Mouse (Mus musculus): ENCODE measurements at regions not wholly inside any gene's neighbourhood (a gene's known extent, or its start where the extent isn't known, plus 50 kb on each side); places are given as distances from the start of the nearest gene placed in this dataset.

- Histone ChIP-seq H3K4me3 (ENCODE audit: low read depth, low read length) (no peak overlapping the region), H3K9me3 (ENCODE audit: control insufficient read depth, low read length) (no peaks in the 10 kb centered on the region), H3K27me3 (ENCODE audit: control insufficient read depth, insufficient read depth, low read length) (no peaks in the 10 kb centered on the region), H3K27ac (replicated peaks) (no peak overlapping the region), H3K4me1 (replicated peaks; ENCODE audit: control insufficient read depth, insufficient read depth) (no peaks in the 10 kb centered on the region), H3K36me3 (ENCODE audit: control insufficient read depth, insufficient read depth, low read length) (no peaks in the 10 kb centered on the region), H3K9ac (ENCODE audit: low read length) (no peak overlapping the region), H3K4me2 (replicated peaks; ENCODE audit: low read depth) (no peak overlapping the region)
- DNase-seq (ENCODE audit: low spot score) (no peak), ATAC-seq (ENCODE audit: low FRiP score, low TSS enrichment) (no peak)
- 12% methylated on average over 10 of the region's 10 CpGs for WGBS
- TF ChIP-seq CTCF (IDR thresholded peaks at IDR 0.05; ENCODE audit: low read depth) (no peak), EP300 (optimal IDR thresholded peaks at IDR 0.05) (no peak)
These were observed 205.3 kb upstream of the Fbxl4 start for GRCm38 (mm10) chr4:22151899-22152493.

GRCm38 (mm10) chr4:22152971-22153544 is 204.3 kb upstream of the Fbxl4 start:
- Histone ChIP-seq H3K36me3 (ENCODE audit: control insufficient read depth, insufficient read depth, low read length) (no peaks in the 10 kb centered on the region), H3K4me3 (ENCODE audit: low read depth, low read length) (no peak overlapping the region), H3K4me2 (replicated peaks; ENCODE audit: low read depth) (no peak overlapping the region), H3K9ac (ENCODE audit: low read length) (no peak overlapping the region), H3K27me3 (ENCODE audit: control insufficient read depth, insufficient read depth, low read length) (no peaks in the 10 kb centered on the region), H3K27ac (replicated peaks) (no peak overlapping the region), H3K9me3 (ENCODE audit: control insufficient read depth, low read length) (no peaks in the 10 kb centered on the region), H3K4me1 (replicated peaks; ENCODE audit: control insufficient read depth, insufficient read depth) (no peaks in the 10 kb centered on the region)
- ATAC-seq (ENCODE audit: low FRiP score, low TSS enrichment) (no peak), DNase-seq (ENCODE audit: low spot score) (no peak)
- TF ChIP-seq EP300 (optimal IDR thresholded peaks at IDR 0.05) (no peak), CTCF (IDR thresholded peaks at IDR 0.05; ENCODE audit: low read depth) (no peak)
- WGBS: 20% methylated on average over 7 of the region's 7 CpGs

- H3K4me2 ChIP-seq (replicated peaks; ENCODE audit: low read depth): no peak overlapping the region
- no peak for TF ChIP-seq EP300 (optimal IDR thresholded peaks at IDR 0.05)
- H3K9ac ChIP-seq (ENCODE audit: low read length): no peak overlapping the region
- H3K27ac ChIP-seq (replicated peaks): no peak overlapping the region
- ATAC-seq (ENCODE audit: low FRiP score, low TSS enrichment) (no peak), DNase-seq (ENCODE audit: low spot score) (no peak)
- WGBS: 45% methylated on average over 6 of the region's 6 CpGs
- no peaks in the 10 kb centered on the region for H3K4me1 ChIP-seq (replicated peaks; ENCODE audit: control insufficient read depth, insufficient read depth)
- no peak overlapping the region for H3K4me3 ChIP-seq (ENCODE audit: low read depth, low read length)
- no peaks in the 10 kb centered on the region for H3K36me3 ChIP-seq (ENCODE audit: control insufficient read depth, insufficient read depth, low read length)
- no peaks in the 10 kb centered on the region for H3K27me3 ChIP-seq (ENCODE audit: control insufficient read depth, insufficient read depth, low read length)
- H3K9me3 ChIP-seq (ENCODE audit: control insufficient read depth, low read length): no peaks in the 10 kb centered on the region
These were observed 203.7 kb upstream of the Fbxl4 start for GRCm38 (mm10) chr4:22153620-22154019.

GRCm38 (mm10) chr4:22186422-22186821 is 170.9 kb upstream of the Fbxl4 start:
- ATAC-seq (ENCODE audit: low FRiP score, low TSS enrichment): no peak
- TF ChIP-seq EP300 (optimal IDR thresholded peaks at IDR 0.05) (no peak), CTCF (IDR thresholded peaks at IDR 0.05; ENCODE audit: low read depth) (no peak)
- no peak overlapping the region for H3K4me3 ChIP-seq (ENCODE audit: low read depth, low read length)
- no peaks in the 10 kb centered on the region for H3K36me3 ChIP-seq (ENCODE audit: control insufficient read depth, insufficient read depth, low read length)
- no peaks in the 10 kb centered on the region for H3K27me3 ChIP-seq (ENCODE audit: control insufficient read depth, insufficient read depth, low read length)
- H3K4me2 ChIP-seq (replicated peaks; ENCODE audit: low read depth): no peak overlapping the region
- DNase-seq (ENCODE audit: low spot score): no peak
- no peak overlapping the region for H3K9ac ChIP-seq (ENCODE audit: low read length)
- no peak overlapping the region for H3K27ac ChIP-seq (replicated peaks)
- 83% methylated on average over 1 of the region's 1 CpGs for WGBS
- H3K9me3 ChIP-seq (ENCODE audit: control insufficient read depth, low read length): no peaks in the 10 kb centered on the region
- no peaks in the 10 kb centered on the region for H3K4me1 ChIP-seq (replicated peaks; ENCODE audit: control insufficient read depth, insufficient read depth)

GRCm38 (mm10) chr4:22188141-22189006 is 169.0 kb upstream of the Fbxl4 start:
- H3K27me3 ChIP-seq (ENCODE audit: control insufficient read depth, insufficient read depth, low read length): no peaks in the 10 kb centered on the region
- no peaks in the 10 kb centered on the region for H3K36me3 ChIP-seq (ENCODE audit: control insufficient read depth, insufficient read depth, low read length)
- DNase-seq (ENCODE audit: low spot score) (no peak), ATAC-seq (ENCODE audit: low FRiP score, low TSS enrichment) (no peak)
- no peak overlapping the region for H3K9ac ChIP-seq (ENCODE audit: low read length)
- no peak overlapping the region for H3K4me2 ChIP-seq (replicated peaks; ENCODE audit: low read depth)
- H3K27ac ChIP-seq (replicated peaks): no peak overlapping the region
- TF ChIP-seq CTCF (IDR thresholded peaks at IDR 0.05; ENCODE audit: low read depth): no peak
- no peak for TF ChIP-seq EP300 (optimal IDR thresholded peaks at IDR 0.05)
- no peak overlapping the region for H3K4me3 ChIP-seq (ENCODE audit: low read depth, low read length)
- no peaks in the 10 kb centered on the region for H3K9me3 ChIP-seq (ENCODE audit: control insufficient read depth, low read length)
- 69% methylated on average over 13 of the region's 13 CpGs for WGBS
- no peaks in the 10 kb centered on the region for H3K4me1 ChIP-seq (replicated peaks; ENCODE audit: control insufficient read depth, insufficient read depth)

- WGBS: 38% methylated on average over 3 of the region's 3 CpGs
- no peak for DNase-seq (ENCODE audit: low spot score)
- Histone ChIP-seq H3K36me3 (ENCODE audit: control insufficient read depth, insufficient read depth, low read length) (no peaks in the 10 kb centered on the region), H3K27ac (replicated peaks) (no peak overlapping the region), H3K9me3 (ENCODE audit: control insufficient read depth, low read length) (no peaks in the 10 kb centered on the region), H3K9ac (ENCODE audit: low read length) (no peak overlapping the region), H3K27me3 (ENCODE audit: control insufficient read depth, insufficient read depth, low read length) (no peaks in the 10 kb centered on the region), H3K4me2 (replicated peaks; ENCODE audit: low read depth) (no peak overlapping the region), H3K4me3 (ENCODE audit: low read depth, low read length) (no peak overlapping the region), H3K4me1 (replicated peaks; ENCODE audit: control insufficient read depth, insufficient read depth) (no peaks in the 10 kb centered on the region)
- TF ChIP-seq EP300 (optimal IDR thresholded peaks at IDR 0.05) (no peak), CTCF (IDR thresholded peaks at IDR 0.05; ENCODE audit: low read depth) (no peak)
- no peak for ATAC-seq (ENCODE audit: low FRiP score, low TSS enrichment)
These were observed 160.8 kb upstream of the Fbxl4 start for GRCm38 (mm10) chr4:22196501-22196900.
